Mouse (Mus musculus) lung, postnatal 0 days (tissue): ENCODE data around the gene Nfxl1.

Experiments
- CTCF ChIP-seq: IDR thresholded peaks from 2 replicates; pipeline ENCODE4 v1.5.1; 2016; ENCODE audit warnings: antibody characterized with exemption, mild to moderate bottlenecking
- EP300 ChIP-seq: IDR thresholded peaks from 2 replicates; pipeline ENCODE4 v1.6.1; 2016; ENCODE audit warnings: antibody characterized with exemption, mild to moderate bottlenecking, control low read depth

DNA sequence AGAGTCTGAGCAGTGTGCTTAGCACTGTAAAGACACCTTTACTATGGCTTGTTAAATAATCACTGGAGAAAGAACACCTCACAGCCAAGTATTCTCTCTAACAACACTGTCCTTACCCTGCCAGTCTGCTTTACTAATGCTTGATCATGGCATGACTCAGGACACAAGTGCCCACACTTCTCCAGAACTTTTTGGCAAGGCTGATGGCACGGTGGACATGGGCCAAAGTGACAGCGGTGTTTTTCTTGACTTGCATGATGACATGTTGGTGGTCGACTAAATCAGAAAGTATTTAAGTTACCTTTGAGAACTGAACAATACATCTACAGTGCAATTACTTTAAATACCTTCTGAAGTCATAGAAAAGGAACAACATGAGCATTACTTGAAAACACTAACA, 30.6 kb downstream of the Nfxl1 start:
- TF ChIP-seq EP300: no peak
- TF ChIP-seq CTCF: no peak
